Mouse (Mus musculus) midbrain, postnatal 0 days (tissue): ENCODE results near the gene Osbpl6. TPM values are rescaled to one million over a fixed set of nuclear protein-coding genes. Genes with fewer than 3 reads are reported as not detected.
A peak's percentile ranks its signal among the peaks of the same experiment; 100 is the strongest.

ENCODE experiments used
- ATAC-seq: fragments of 200-750 bp; cut with Nextera tagmentation; 2 replicates; pipeline ENCODE4 v1.8.0; 2017; ENCODE audit warnings: moderate number of reproducible peaks, mild to moderate bottlenecking, moderate TSS enrichment, moderate library complexity; ENCODE audit not compliant: low FRiP score
- DNase-seq: peaks from one replicate; pipeline ENCODE4 v3.0.0-alpha.2; 2015; ENCODE audit warnings: low spot score
- H3K27ac ChIP-seq: fragments of 300-500 bp; sonication (generic); 2 replicates; pipeline ENCODE4 v1.5.1; 2014; ENCODE audit warnings: low read depth, mild to moderate bottlenecking, low read length, mixed read lengths
- H3K27me3 ChIP-seq: fragments of 300-500 bp; sonication (generic); 2 replicates; pipeline ENCODE4 v1.6.1; 2014; ENCODE audit warnings: low read length, control low read depth, mixed read lengths; ENCODE audit not compliant: insufficient read depth
- H3K36me3 ChIP-seq: fragments of 300-500 bp; sonication (generic); 2 replicates; pipeline ENCODE4 v1.6.1; 2014; ENCODE audit warnings: low read length, control low read depth, mixed read lengths; ENCODE audit not compliant: insufficient read depth
- H3K4me1 ChIP-seq: fragments of 300-500 bp; sonication (generic); 2 replicates; pipeline ENCODE4 v1.6.1; 2014; ENCODE audit warnings: mild to moderate bottlenecking, control low read depth, antibody characterized with exemption, low read length, mixed read lengths; ENCODE audit not compliant: insufficient read depth
- H3K4me2 ChIP-seq: fragments of 300-500 bp; sonication (generic); 2 replicates; pipeline ENCODE4 v1.6.1; 2014; ENCODE audit warnings: low read depth, mild to moderate bottlenecking, low read length, mixed read lengths; ENCODE audit not compliant: poor library complexity, severe bottlenecking
- H3K4me3 ChIP-seq: fragments of 300-500 bp; sonication (generic); 2 replicates; pipeline ENCODE4 v1.5.1; 2014; ENCODE audit warnings: low read depth, mild to moderate bottlenecking, low read length, moderate library complexity
- H3K9ac ChIP-seq: fragments of 300-500 bp; sonication (generic); replicated peaks from 2 replicates; pipeline ENCODE4 v1.6.1; 2014; ENCODE audit warnings: mild to moderate bottlenecking, low read length, moderate library complexity, mixed read lengths; ENCODE audit not compliant: poor library complexity, severe bottlenecking
- H3K9me3 ChIP-seq: fragments of 300-500 bp; sonication (generic); 2 replicates; pipeline ENCODE4 v1.6.1; 2016; ENCODE audit warnings: low read length, control low read depth
- CTCF ChIP-seq: IDR thresholded peaks from 2 replicates; pipeline ENCODE4 v1.5.1; 2016; ENCODE audit warnings: antibody characterized with exemption, mild to moderate bottlenecking
- WGBS: fragments of 180-500 bp; shearing (Covaris S2); extraction: QIAGEN DNeasy Blood & Tissue Kit; methylation state at CpG from one replicate; pipeline ENCODE4 v1.1.7; 2014; 5-methylcytosine and 5-hydroxymethylcytosine counted together
- polyA plus RNA-seq: library from polyadenylated mRNA; unstranded; fragments of >200 nt; fragmentation: Nextera tagmentation; extraction: Ambion mirVana; gene quantifications from 2 replicates; pipeline ENCODE4 v1.2.1, GENCODE M21; 2015
- total RNA-seq: library from RNA; depleted of rRNA; stranded (reverse); fragments of >200 nt; gene quantifications from 2 replicates; pipeline ENCODE4 v1.2.3, GENCODE M21; 2014

Osbpl6 gene
- total and polyA plus RNA-seq, 2 experiments from 2014 or later = 17.0 to 26.7 TPM

DNA sequence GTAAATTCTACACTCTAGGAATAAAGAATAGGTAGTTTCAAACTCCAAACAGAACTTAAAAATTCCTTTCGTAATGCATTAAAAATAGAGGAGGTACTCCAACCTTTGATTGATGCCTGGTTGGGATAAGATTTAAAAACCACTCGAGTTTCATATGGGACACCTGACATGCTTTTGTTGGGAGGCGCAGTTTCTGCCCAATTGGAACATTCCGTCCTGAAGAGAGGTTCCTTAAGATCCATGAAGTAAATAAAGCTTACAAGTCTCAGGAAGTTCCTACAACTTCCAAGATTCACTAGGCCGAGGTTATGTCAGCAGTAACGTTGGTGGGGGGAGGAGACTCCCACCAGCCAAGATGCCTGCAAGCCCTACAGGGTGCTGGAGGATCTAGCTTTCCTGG is 115.3 kb downstream of the Osbpl6 start:
- TF ChIP-seq CTCF = no peak
- no peaks in the 10 kb centered on the region for H3K9me3 ChIP-seq
- no peaks in the 10 kb centered on the region for H3K36me3 ChIP-seq
- H3K4me2 ChIP-seq = no peak overlapping the region
- no peak for DNase-seq
- H3K4me3 ChIP-seq = no peak overlapping the region
- H3K27me3 ChIP-seq = no peaks in the 10 kb centered on the region
- no peaks in the 10 kb centered on the region for H3K4me1 ChIP-seq
- WGBS = 88% methylated on average over 6 of the region's 6 CpGs
- no peak for ATAC-seq
- H3K9ac ChIP-seq = no peak overlapping the region
- H3K27ac ChIP-seq = no peak overlapping the region

DNA sequence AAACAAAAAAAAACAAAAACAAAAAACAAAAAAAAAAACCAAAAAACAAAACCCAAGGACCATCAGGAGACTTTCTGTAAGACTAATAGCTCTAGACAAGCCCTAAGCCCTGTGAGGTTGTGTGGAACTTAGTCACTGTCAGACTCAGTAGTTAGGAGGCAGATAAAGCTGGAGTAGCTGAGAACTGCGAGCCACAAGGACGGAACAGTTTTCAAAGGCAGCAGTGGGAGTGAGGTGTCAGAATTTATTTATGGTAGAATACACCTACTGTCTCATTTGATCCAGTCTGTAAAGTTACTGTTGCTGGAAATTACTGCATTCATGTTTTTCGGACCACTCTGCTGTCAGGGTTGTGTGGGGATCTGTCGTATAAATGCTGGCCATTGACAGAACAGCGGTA is 118.1 kb downstream of the Osbpl6 start:
- no peaks in the 10 kb centered on the region for H3K9me3 ChIP-seq
- WGBS = 67% methylated on average over 5 of the region's 5 CpGs
- H3K4me1 ChIP-seq = no peaks in the 10 kb centered on the region
- no peaks in the 10 kb centered on the region for H3K27me3 ChIP-seq
- DNase-seq (no peak), ATAC-seq (no peak)
- H3K27ac ChIP-seq = no peak overlapping the region
- no peak for TF ChIP-seq CTCF
- H3K9ac ChIP-seq = no peak overlapping the region
- H3K4me3 ChIP-seq = no peak overlapping the region
- no peak overlapping the region for H3K4me2 ChIP-seq
- no peaks in the 10 kb centered on the region for H3K36me3 ChIP-seq

GRCm38 (mm10) chr2:76525645-76526044 is 119.3 kb downstream of the Osbpl6 start:
- H3K36me3 ChIP-seq = no peaks in the 10 kb centered on the region
- no peak for TF ChIP-seq CTCF
- no peak overlapping the region for H3K9ac ChIP-seq
- H3K4me1 ChIP-seq = no peaks in the 10 kb centered on the region
- no peak overlapping the region for H3K27ac ChIP-seq
- WGBS = 40% methylated on average over 3 of the region's 3 CpGs
- DNase-seq (no peak), ATAC-seq (no peak)
- H3K4me2 ChIP-seq = no peak overlapping the region
- no peak overlapping the region for H3K4me3 ChIP-seq
- no peaks in the 10 kb centered on the region for H3K9me3 ChIP-seq
- H3K27me3 ChIP-seq = no peaks in the 10 kb centered on the region

- H3K4me3 ChIP-seq = no peak overlapping the region
- 0 out of 2 replicates have a peak, but pooled peaks cover 2% of the 10 kb centered on the region for H3K4me1 ChIP-seq
- H3K4me2 ChIP-seq = no peak overlapping the region
- peak; percentile 28; the same call in 1 of the 2 replicates for ATAC-seq
- no peaks in the 10 kb centered on the region for H3K27me3 ChIP-seq
- peak; percentile 74 for DNase-seq
- TF ChIP-seq CTCF = no peak
- H3K36me3 ChIP-seq = no peaks in the 10 kb centered on the region
- H3K9me3 ChIP-seq = no peaks in the 10 kb centered on the region
- 60% methylated on average over 14 of the region's 14 CpGs for WGBS
- 0 out of 2 replicates have a peak overlapping the region, but pooled peaks have one; percentile 12 for H3K27ac ChIP-seq
- H3K9ac ChIP-seq = no peak overlapping the region
Measured at GRCm38 (mm10) chr2:76532490-76533126, 126.3 kb downstream of the Osbpl6 start.

DNA sequence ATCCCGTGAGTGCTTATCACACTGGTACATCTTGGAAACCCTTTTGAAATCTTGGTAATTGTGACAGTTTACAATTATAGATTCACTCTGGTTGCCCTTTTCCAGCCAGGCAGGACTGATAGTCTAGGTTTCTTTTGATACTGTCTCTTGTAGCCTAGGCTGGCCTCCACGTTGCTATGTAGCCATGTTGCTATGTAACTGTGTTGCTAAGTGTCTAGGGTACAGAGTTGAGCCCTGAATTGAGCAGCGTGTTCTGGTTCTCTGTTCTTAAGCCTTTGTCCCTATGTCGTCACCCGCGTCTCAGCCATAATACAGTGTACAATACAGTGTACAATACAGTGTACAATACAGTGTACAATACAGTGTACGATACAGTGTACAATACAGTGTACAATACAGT is 128.6 kb downstream of the Osbpl6 start:
- no peak for TF ChIP-seq CTCF
- no peak overlapping the region for H3K9ac ChIP-seq
- no peak overlapping the region for H3K4me3 ChIP-seq
- ATAC-seq (no peak), DNase-seq (peak; percentile 17)
- no peak overlapping the region for H3K27ac ChIP-seq
- no peaks in the 10 kb centered on the region for H3K9me3 ChIP-seq
- WGBS = 43% methylated on average over 7 of the region's 7 CpGs
- H3K36me3 ChIP-seq = no peaks in the 10 kb centered on the region
- H3K4me1 ChIP-seq = peaks cover 8% of the 10 kb centered on the region; the same call in 1 of the 2 replicates
- H3K27me3 ChIP-seq = no peaks in the 10 kb centered on the region
- no peak overlapping the region for H3K4me2 ChIP-seq

DNA sequence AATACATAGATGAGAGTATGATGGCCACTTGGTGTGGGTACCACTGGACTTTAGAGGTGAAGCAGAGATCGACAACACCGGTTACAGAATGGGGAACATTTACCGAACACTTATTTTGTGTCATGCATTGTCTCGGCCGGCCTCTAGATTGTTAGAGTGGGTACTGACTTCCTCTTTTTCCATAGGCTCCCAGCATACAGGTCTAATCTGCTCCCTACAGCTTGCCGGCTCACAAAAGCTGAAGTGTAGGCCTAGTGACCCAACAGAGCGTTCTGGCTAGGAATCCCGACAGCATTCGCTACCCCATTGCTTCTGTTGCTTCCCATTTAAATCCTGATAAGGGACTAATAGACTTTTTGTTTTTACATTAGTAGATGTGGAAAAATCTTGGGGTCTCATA is 135.6 kb downstream of the Osbpl6 start:
- 94% methylated on average over 9 of the region's 9 CpGs for WGBS
- Histone ChIP-seq H3K36me3 (no peaks in the 10 kb centered on the region; the same call in 1 of the 2 replicates), H3K9me3 (no peaks in the 10 kb centered on the region), H3K27me3 (no peaks in the 10 kb centered on the region), H3K4me1 (peaks cover 7% of the 10 kb centered on the region; the same call in 1 of the 2 replicates), H3K9ac (no peak overlapping the region), H3K27ac (no peak overlapping the region), H3K4me2 (no peak overlapping the region), H3K4me3 (no peak overlapping the region)
- TF ChIP-seq CTCF = no peak
- ATAC-seq (no peak), DNase-seq (no peak)
